In the genomic region with DNA sequence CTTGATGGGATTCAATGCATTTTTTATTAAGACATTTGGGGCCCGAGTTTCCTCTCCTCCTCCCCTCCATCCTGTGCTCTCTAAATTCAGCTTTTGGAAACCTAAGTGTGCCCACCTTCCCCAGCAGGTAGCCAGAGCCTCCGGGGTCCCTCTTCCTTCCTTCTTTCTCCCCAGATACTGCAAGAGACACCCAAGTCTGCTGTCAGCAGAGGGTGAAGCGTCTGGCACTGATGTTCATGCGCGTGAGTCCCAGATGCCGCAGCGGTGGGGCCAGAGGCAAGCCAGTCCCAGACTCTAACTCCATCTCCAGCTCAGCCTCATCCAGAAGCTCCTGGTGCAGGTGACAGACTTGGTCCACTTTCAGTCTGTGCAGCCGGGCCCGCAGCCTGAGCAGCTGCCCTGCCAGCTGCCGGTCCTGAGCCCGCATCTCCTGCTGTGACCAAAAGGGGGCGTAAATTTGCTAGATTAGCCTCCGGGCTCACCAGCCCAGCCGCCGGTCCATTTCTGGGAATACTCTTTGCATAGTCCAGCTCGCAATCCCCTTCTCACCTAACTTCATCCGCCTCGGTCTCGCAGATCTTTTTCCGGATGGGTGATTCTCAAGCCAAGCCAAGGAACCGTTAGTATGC, we compare ENCODE assay signal across 8 mouse cellular contexts. TPM values are rescaled to one million over a fixed set of nuclear protein-coding genes. Genes with fewer than 3 reads are reported as not detected.
DNase-seq lines count a peak whose midpoint lies in the region; ATAC-seq lines count a peak whose summit lies in the region.

No protein-coding gene starts in this region.

- H3K4me3 ChIP-seq in forebrain, embryonic 14.5 days (ENCODE audit: low read depth, low read length), result no peak overlapping the region
- H3K4me3 ChIP-seq in hindbrain, embryonic 10.5 days, result peak overlapping the region; percentile 24

- H3K9ac ChIP-seq in forebrain, embryonic 14.5 days (ENCODE audit: low read length), result peak overlapping the region; percentile 26

- no peaks in the 10 kb centered on the region for H3K27me3 ChIP-seq in forebrain, embryonic 14.5 days (replicated peaks; ENCODE audit: control insufficient read depth, insufficient read depth, low read length)
- peaks cover 5% of the 10 kb centered on the region; the same call in 1 of the 2 replicates for H3K27me3 ChIP-seq in hindbrain, embryonic 10.5 days (ENCODE audit: insufficient read depth, poor library complexity, severe bottlenecking)

- peak; percentile 49 to 61 for DNase-seq in CD8-positive naive resting alpha-beta T cell, adult 2 months (ENCODE audit: low read depth in 2 of 2, low spot score in 2 of 2)
- DNase-seq in adrenal gland, postnatal 36 days, result peak; percentile 87 to 88
- peak; percentile 68 for DNase-seq in forebrain, embryonic 14.5 days (ENCODE audit: low spot score)
- DNase-seq in hindbrain, embryonic 10.5 days (ENCODE audit: low spot score), result peak; percentile 74
- peak; percentile 51 to 55 for DNase-seq in layer of hippocampus, postnatal 36 days
- DNase-seq in lung, postnatal 4 days, result peak; percentile 74 to 82
- DNase-seq in retina, postnatal 1 day, result peak; percentile 91
- peak; percentile 86 for DNase-seq in thymus, postnatal 4 days

- no peaks in the 10 kb centered on the region for H3K4me1 ChIP-seq in forebrain, embryonic 14.5 days (ENCODE audit: control insufficient read depth, insufficient read depth, low read length)
- H3K4me1 ChIP-seq in hindbrain, embryonic 10.5 days (replicated peaks), result peaks cover 17% of the 10 kb centered on the region

- no peak overlapping the region for H3K27ac ChIP-seq in forebrain, embryonic 14.5 days (ENCODE audit: low read depth, low read length)
- H3K27ac ChIP-seq in hindbrain, embryonic 10.5 days, result peak overlapping the region; percentile 69

- no peaks in the 10 kb centered on the region for H3K9me3 ChIP-seq in forebrain, embryonic 14.5 days (replicated peaks; ENCODE audit: control insufficient read depth, low read length)
- no peaks in the 10 kb centered on the region for H3K9me3 ChIP-seq in hindbrain, embryonic 10.5 days

- 0 out of 2 replicates have a peak, but pooled peaks have one; percentile 55 for ATAC-seq in forebrain, embryonic 14.5 days

- H3K36me3 ChIP-seq in forebrain, embryonic 14.5 days (ENCODE audit: control insufficient read depth, insufficient read depth, low read length), result no peaks in the 10 kb centered on the region
- H3K36me3 ChIP-seq in hindbrain, embryonic 10.5 days, result no peaks in the 10 kb centered on the region

- H3K4me2 ChIP-seq in forebrain, embryonic 14.5 days (ENCODE audit: low read length), result peak overlapping the region; percentile 20; the same call in 1 of the 2 replicates

- 30% methylated on average over 21 of the region's 21 CpGs for WGBS in forebrain, embryonic 14.5 days
- 33% methylated on average over 21 of the region's 21 CpGs for WGBS in hindbrain, embryonic 10.5 days

RNA-seq across cellular contexts. Expression of gene Fam167b, which starts 1.4 kb away (rescaled TPM):
- 10 to 100 TPM; 41.9 to 46.2 TPM for total RNA-seq in adrenal gland, postnatal 36 days (2021)
- polyA plus RNA-seq in forebrain, embryonic 14.5 days (2014; fragmentation: Nextera tagmentation; extraction: Ambion mirVana), result not detected in 2 replicates
- 0.46 and 1.0 TPM in 2 replicates for polyA plus RNA-seq in hindbrain, embryonic 10.5 days (2016; fragmentation: Nextera tagmentation; extraction: Ambion mirVana)
- under 1 TPM in 1 of 2 experiments, not detected in 1; 0.65 TPM for total RNA-seq in layer of hippocampus, postnatal 36 days (2021)

RNA-seq across cellular contexts. Expression of gene Lck, which starts 3.5 kb away (rescaled TPM):
- 1 to 10 TPM; 2.7 to 5.2 TPM for total RNA-seq in adrenal gland, postnatal 36 days (2021)
- 8.2 and 9.0 TPM in 2 replicates for polyA plus RNA-seq in forebrain, embryonic 14.5 days (2014; fragmentation: Nextera tagmentation; extraction: Ambion mirVana)
- polyA plus RNA-seq in hindbrain, embryonic 10.5 days (2016; fragmentation: Nextera tagmentation; extraction: Ambion mirVana), result 6.5 and 6.6 TPM in 2 replicates
- total RNA-seq in layer of hippocampus, postnatal 36 days (2021), result 1 to 10 TPM; 2.7 to 2.8 TPM

RNA-seq across cellular contexts. Expression of gene Eif3i, which starts 23.5 kb away (rescaled TPM):
- 100 to 1,000 TPM; 187 to 192 TPM for total RNA-seq in adrenal gland, postnatal 36 days (2021)
- polyA plus RNA-seq in forebrain, embryonic 14.5 days (2014; fragmentation: Nextera tagmentation; extraction: Ambion mirVana), result 259 and 316 TPM in 2 replicates
- 268 and 293 TPM in 2 replicates for polyA plus RNA-seq in hindbrain, embryonic 10.5 days (2016; fragmentation: Nextera tagmentation; extraction: Ambion mirVana)
- 100 to 1,000 TPM; 121 to 122 TPM for total RNA-seq in layer of hippocampus, postnatal 36 days (2021)

RNA-seq across cellular contexts. Expression of gene Tmem234, which starts 23.5 kb away (rescaled TPM):
- 10 to 100 TPM; 93.0 to 96.7 TPM for total RNA-seq in adrenal gland, postnatal 36 days (2021)
- 144 and 179 TPM in 2 replicates for polyA plus RNA-seq in forebrain, embryonic 14.5 days (2014; fragmentation: Nextera tagmentation; extraction: Ambion mirVana)
- 226 and 229 TPM in 2 replicates for polyA plus RNA-seq in hindbrain, embryonic 10.5 days (2016; fragmentation: Nextera tagmentation; extraction: Ambion mirVana)
- 10 to 100 TPM; 79.1 to 81.4 TPM for total RNA-seq in layer of hippocampus, postnatal 36 days (2021)

RNA-seq across cellular contexts. Expression of gene Hdac1, which starts 34.5 kb away (rescaled TPM):
- 10 to 100 TPM; 49.2 to 59.8 TPM for total RNA-seq in adrenal gland, postnatal 36 days (2021)
- polyA plus RNA-seq in forebrain, embryonic 14.5 days (2014; fragmentation: Nextera tagmentation; extraction: Ambion mirVana), result 132 and 154 TPM in 2 replicates
- 241 and 286 TPM in 2 replicates for polyA plus RNA-seq in hindbrain, embryonic 10.5 days (2016; fragmentation: Nextera tagmentation; extraction: Ambion mirVana)
- total RNA-seq in layer of hippocampus, postnatal 36 days (2021), result 10 to 100 TPM; 45.2 to 55.8 TPM

Comparison
In these comparisons a context has a peak if more than half of its experiments do, and no peak if none do; other contexts are left out.
1. RNA of gene Fam167b, which starts 1.4 kb away (total RNA-seq): 41.9 to 46.2 TPM in adrenal gland, postnatal 36 days; 0.65 TPM in layer of hippocampus, postnatal 36 days; every median in the first group is over 10 times any median in the second.
2. Peak in every context shown above with its lines, with median percentiles within 50 percentile points of each other: DNase-seq.